In genomic region chr6:87186988-87187387, GRCm38 (mm10) we compare ENCODE assay signal across 9 mouse cellular contexts.
DNase-seq lines count a peak whose midpoint lies in the region; ATAC-seq and TF ChIP-seq lines count a peak whose summit lies in the region.
"Had no signal": no experiment of that assay in that cellular context is flagged by ENCODE, and none has a peak within 500 bp of the region (broad histone marks: within the 10 kb centered on the region; RNA-seq: fewer than 3 reads in every experiment).

No protein-coding gene starts in this region.

- no peaks in the 10 kb centered on the region for H3K36me3 ChIP-seq in hindbrain, postnatal 0 days (ENCODE audit: insufficient read depth, low read length)
- H3K36me3 ChIP-seq in hindbrain, embryonic 12.5 days: no peaks in the 10 kb centered on the region

- TF ChIP-seq CTCF in hindbrain, postnatal 0 days (IDR thresholded peaks at IDR 0.05; ENCODE audit: low read depth): no peak

- DNase-seq in hindbrain, postnatal 0 days (ENCODE audit: low spot score): peak; percentile 40
- DNase-seq in brain, adult 2 months (ENCODE audit: low read depth, low spot score): peak; percentile 93
- peak; percentile 55 to 70 for DNase-seq in heart, adult 18-20 months
- DNase-seq in kidney, postnatal 36 days: peak; percentile 32 to 42
- peak; percentile 59 for DNase-seq in lung, postnatal 36 days
- DNase-seq in spleen, postnatal 10 days (ENCODE audit: low spot score in 2 of 2): no peak

- H3K9ac ChIP-seq in hindbrain, postnatal 0 days (replicated peaks; ENCODE audit: low read length): no peak overlapping the region
- no peak overlapping the region for H3K9ac ChIP-seq in hindbrain, embryonic 12.5 days

- no peaks in the 10 kb centered on the region for H3K4me1 ChIP-seq in hindbrain, postnatal 0 days (ENCODE audit: insufficient read depth, low read length)
- H3K4me1 ChIP-seq in hindbrain, embryonic 12.5 days: no peaks in the 10 kb centered on the region

- 69% methylated on average over 12 of the region's 12 CpGs for WGBS in hindbrain, postnatal 0 days
- WGBS in hindbrain, embryonic 12.5 days: 86% methylated on average over 12 of the region's 12 CpGs

- H3K27me3 ChIP-seq in hindbrain, postnatal 0 days (ENCODE audit: insufficient read depth, low read length): no peaks in the 10 kb centered on the region
- no peaks in the 10 kb centered on the region for H3K27me3 ChIP-seq in hindbrain, embryonic 12.5 days

- peak overlapping the region; percentile 11; the same call in 1 of the 2 replicates for H3K27ac ChIP-seq in hindbrain, postnatal 0 days
- H3K27ac ChIP-seq in hindbrain, embryonic 12.5 days: no peak overlapping the region

- H3K4me2 ChIP-seq in hindbrain, postnatal 0 days (ENCODE audit: low read depth, low read length): no peak overlapping the region
- H3K4me2 ChIP-seq in hindbrain, embryonic 12.5 days (replicated peaks): no peak overlapping the region

- 0 out of 2 replicates have a peak, but pooled peaks have one; percentile 38 for ATAC-seq in hindbrain, postnatal 0 days
- ATAC-seq in hindbrain, embryonic 12.5 days (ENCODE audit: low FRiP score): no peak
- ATAC-seq in CD4-positive, CD25-positive, alpha-beta regulatory T cell, adult 4 months: no peak

- H3K4me3 ChIP-seq in hindbrain, postnatal 0 days (ENCODE audit: low read length): no peak overlapping the region
- H3K4me3 ChIP-seq in hindbrain, embryonic 12.5 days: no peak overlapping the region
- H3K4me3 ChIP-seq: erythroblast, embryonic 14.5 days had no signal

- H3K9me3 ChIP-seq in hindbrain, postnatal 0 days (ENCODE audit: low read length): no peaks in the 10 kb centered on the region
- no peaks in the 10 kb centered on the region for H3K9me3 ChIP-seq in hindbrain, embryonic 12.5 days (replicated peaks)

Comparison
In these comparisons a context has a peak if more than half of its experiments do, and no peak if none do; other contexts are left out.
1. DNase-seq: peak in hindbrain, postnatal 0 days (single experiment), brain, adult 2 months (single experiment), heart, adult 18-20 months (2 of 2), kidney, postnatal 36 days (2 of 2) and lung, postnatal 36 days (single experiment); none in spleen, postnatal 10 days (0 of 2).